Mouse (Mus musculus): ENCODE data around the gene Tpk1.

- TF ChIP-seq POLR2A (IDR thresholded peaks at IDR 0.05; ENCODE audit: extremely low read depth, insufficient read depth, low read length) (no peak), CTCF (IDR thresholded peaks at IDR 0.05; ENCODE audit: extremely low read depth, insufficient read depth, low read length) (no peak)
Observed at GRCm38 (mm10) chr6:43408949-43409348, 257.1 kb downstream of the Tpk1 start.

All from cortical plate, adult 2 months (tissue).